Mouse (Mus musculus): ENCODE data around the gene Gdpgp1. TPM values are rescaled to one million over a fixed set of nuclear protein-coding genes. Genes with fewer than 3 reads are reported as not detected.

Gdpgp1 gene
- 1 to 10 TPM; 4.6 to 5.1 TPM for total RNA-seq (2021)

DNA sequence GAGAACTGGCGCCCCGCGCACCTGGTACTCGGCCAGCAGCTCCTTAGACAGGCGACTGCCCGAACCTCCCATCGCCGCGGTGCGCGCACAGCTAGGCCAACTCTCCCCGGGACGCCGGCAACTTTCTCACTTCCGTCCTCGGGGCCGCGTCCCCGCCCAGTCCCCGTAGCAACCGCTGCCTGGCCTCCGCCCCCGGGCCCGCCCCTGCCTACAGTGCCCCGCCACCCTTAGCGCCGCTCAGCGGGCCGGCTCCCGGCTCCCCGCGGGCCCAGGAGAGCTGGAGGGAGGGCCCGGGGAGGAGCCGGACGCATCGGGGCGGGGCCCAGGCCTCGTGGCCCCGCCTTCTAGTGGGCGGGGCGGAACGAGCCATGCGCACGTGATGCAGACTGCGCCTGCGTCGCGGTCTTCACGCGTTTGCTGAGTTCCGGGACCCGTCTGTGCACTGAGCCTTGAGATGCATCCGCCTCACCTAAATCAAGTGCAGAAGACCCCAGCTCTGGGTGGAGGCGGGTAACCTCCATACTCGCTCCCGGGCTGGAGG, at the start of gene Gdpgp1, which contains the start of gene Cib1:
Gdpgp1 (plus strand) TSS at position 377 of the 541 bp plus-strand sequence.
Cib1 (minus strand) TSS at position 325 of the 541 bp plus-strand sequence.
- intact Hi-C loops (cut with DNase I): no loop called here
- peak; percentile 93 for DNase-seq

DNA sequence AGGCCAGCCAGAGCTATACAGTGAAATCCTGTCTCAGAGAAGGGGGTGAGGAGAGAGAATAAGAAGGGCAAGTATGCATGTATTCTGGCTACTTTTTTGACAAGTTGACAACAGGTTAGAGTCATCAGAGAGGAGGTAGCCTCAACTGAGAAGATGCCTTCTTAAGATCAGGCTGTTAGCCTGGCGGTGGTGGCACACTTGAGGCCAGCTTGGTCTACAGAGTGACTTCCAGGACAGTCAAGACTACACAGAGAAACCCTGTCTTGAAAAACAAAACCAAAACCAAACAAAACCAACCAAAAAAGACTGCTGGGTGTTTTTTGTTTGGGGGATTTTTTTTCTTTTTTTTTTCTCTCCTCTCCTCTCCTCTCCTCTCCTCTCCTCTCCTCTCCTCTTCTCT, 49.2 kb upstream of the Gdpgp1 start:
- intact Hi-C loops (cut with DNase I): no loop called here
- DNase-seq: no peak

DNA sequence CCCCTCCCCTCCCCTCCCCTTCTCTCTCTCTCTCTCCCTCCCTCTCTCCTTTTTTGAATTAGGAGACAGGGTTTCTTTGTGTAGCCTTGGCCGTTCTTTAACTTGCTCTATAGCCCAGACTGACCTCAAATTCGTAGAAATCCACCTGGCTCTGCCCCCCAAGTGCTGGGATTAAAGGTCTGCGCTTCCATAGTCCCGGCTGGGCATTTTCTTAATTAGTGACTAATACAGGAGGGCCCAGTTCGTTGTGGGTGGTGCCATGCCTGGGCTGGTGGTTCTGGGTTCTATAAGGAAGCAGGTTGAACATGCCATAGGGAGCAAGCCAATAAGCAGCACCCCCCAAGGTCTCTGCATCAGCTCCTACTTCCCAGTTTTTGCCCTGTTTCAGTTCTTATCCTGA, 48.7 kb upstream of the Gdpgp1 start:
- intact Hi-C loops (cut with DNase I): no loop called here
- no peak for DNase-seq

DNA sequence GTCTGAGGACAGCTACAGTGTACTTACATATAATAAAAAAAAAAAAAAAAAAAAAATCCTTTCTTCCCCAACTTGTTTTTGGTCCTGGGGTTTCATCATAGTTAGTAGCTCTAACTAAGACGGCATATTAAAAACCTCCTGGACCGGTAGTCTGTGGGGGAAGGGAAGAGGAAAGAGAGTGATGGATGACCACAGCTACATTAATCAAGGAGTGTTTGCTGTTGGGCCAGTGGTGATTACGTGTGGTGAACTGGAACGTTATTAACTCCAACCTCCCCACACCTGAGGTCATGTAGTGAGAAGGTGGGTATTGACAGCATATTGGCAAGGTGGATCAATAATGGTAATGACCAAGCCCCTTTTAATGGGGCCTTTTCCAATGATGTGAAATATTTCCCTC, 48.1 kb upstream of the Gdpgp1 start:
- intact Hi-C loops (cut with DNase I): no loop called here

DNA sequence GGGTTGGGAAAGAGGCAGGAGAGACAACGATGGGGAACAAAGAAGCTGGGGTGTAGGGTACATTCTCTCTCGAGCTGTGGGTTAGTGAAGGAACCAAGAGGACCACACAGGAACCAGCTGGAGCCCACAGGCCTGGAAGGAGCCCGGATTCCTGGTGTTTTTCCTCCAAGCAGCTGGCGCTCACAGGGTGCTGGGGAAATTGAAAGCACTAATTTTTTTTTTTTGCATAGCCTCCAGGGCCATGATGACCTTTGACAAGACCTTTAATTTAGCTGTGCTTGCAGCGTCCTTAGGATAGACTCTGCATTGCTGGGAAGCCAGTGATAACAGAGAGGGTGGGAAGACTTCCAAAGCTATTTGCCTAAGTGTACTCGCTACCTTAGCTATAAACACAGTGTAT, 47.7 kb upstream of the Gdpgp1 start:
- no peak for DNase-seq
- intact Hi-C loops (cut with DNase I): no loop called here

More for the DNA sequence above, 48.1 kb upstream of the Gdpgp1 start:
- no peak for DNase-seq

DNA sequence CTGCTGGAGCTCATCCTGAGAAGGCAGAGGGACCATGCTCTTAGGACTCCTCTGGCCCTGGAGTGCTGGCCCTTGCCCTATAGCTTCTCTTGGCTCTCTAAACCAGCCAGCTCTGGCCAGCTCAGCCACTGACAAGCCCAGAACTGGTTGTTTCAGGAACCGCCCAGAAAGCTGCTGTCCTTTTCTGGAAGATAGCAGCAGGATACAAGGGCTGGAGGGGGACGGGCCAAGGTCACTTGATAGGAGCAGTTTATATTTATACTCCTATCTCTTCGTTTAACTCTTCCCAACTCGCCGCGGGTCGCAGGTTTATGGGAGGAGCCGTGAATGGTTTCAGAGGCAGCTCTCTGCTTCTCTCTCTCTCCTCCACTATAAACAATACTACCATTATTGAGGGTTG, 46.6 kb upstream of the Gdpgp1 start:
- DNase-seq: no peak

DNA sequence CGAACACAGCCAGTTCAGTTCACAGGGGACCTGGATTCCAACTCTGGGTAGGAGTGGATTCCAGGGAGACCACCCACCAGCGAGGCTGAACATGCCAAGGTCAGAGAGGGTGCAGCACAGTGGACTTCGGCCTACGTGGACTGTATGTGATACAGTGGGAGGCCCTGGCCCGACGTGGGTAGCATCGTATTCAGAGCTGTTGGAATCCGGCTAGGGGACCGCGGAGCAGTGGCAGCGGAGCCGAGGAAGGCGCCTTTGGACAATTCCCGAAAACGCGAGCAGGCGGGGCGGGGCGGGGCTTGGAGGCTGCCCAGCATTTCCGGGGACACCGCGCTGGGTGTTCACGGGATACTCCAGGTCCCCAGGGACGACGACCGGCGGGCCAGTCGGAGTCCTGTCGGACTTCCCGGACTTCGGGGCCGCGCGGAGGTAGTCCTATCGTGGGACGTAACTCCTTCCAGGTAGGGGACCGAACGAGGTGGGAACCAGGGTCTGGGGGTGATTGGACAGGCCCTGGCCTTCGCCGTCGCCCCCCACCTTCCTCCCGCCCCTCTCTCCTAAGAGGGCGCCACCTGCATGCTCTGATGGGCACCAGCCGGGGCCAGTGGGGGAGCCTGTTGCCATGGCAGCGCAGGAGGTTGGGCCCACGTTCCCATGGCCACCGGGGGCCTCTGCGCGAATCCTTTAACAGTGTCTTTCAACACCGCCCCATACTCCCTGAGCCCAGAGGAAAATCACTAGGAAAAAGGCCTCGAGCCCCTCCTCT, 46.0 kb upstream of the Gdpgp1 start, which contains the start of gene Sema4b:
Sema4b (plus strand) TSS at position 311 of the 766 bp plus-strand sequence.
- peak; percentile 95 for DNase-seq
- intact Hi-C loops (cut with DNase I): no loop called here

More for the DNA sequence above, 46.6 kb upstream of the Gdpgp1 start:
- intact Hi-C loops (cut with DNase I): no loop called here

DNA sequence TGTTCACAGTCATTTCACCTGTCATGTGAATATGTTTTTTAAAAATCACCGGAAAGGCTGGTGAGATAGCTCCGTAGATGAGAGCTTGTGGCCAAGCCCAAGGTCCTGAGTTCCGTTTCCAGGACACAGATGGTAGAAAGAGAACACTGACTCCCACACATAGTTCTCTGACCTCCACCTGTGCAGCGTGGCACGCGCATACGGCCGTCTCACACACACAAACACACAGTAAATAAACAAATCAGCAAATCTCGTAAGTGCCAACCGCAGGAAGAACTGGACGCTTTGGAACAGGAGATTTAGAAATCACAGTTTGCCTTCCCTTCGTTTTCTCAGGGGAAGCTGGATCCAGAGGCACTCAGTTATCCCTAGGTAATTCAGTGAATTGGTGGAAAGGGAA, 45.2 kb upstream of the Gdpgp1 start:
- intact Hi-C loops (cut with DNase I): no loop called here

DNA sequence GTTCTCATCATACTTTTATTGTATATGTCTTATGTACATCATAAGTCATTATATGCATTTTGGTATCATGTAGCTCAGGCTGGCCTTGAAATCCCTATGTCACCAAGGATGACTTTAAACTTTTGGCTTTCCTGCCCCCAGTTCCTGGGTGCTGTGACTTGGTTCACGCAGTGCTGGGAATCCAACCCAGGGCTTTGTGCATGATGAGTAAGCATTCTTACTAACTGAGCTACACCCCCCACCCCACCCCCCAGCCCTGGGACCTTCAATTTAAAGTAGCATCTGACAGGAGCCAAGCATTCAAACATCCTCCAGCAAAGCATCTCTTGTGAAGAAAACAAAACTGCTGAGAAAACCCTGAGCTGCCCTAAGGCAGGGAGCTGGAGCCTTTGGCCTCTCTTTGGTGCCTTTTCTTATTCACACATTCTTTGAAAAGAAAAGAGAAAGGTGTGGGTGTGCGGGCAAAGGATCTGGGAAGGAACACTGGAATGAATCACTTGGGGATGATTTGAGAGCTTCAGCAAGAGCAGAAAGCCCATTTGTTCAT, 44.0 kb upstream of the Gdpgp1 start:
- DNase-seq: no peak
- intact Hi-C loops (cut with DNase I): no loop called here

More for the DNA sequence above, 45.2 kb upstream of the Gdpgp1 start:
- DNase-seq: no peak

DNA sequence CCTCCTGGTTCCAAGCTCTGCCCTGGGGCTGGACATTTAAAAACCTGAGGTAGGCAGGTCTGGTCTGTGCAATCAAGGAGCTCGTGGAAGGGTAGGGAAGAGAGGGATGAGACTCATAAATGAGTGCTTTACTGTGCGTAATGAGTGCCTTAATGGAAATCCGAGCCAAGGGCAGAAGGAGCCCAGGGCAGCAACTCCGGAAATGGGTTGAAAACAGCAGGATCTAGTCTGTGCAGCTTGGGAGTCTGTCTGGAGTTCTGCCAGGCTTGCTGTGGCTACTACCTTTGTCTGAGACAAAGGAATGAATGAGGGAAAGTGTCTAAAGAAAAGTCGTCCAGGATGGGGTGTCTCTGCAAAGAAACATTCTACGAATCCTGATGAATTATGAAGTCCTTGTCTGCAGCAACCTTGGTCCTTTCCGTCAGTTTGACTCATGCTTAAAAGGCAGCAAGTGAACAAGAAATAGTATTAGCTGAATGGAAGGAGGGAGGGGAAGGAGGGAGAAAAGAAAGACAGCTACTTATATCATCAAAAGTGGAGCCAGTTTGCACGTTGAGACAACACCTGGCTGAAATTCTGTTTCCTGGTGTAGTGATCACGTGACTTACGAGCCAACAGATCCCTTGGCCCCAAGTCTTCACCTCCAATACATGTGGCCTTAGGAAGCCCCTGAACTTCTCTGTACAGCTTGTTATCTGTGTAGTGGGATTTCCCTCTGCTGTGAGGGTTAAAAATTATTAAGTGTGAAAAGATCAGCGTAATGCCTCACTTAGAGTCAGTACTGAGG, 43.3 kb upstream of the Gdpgp1 start:
- intact Hi-C loops (cut with DNase I): no loop called here
- DNase-seq: no peak

DNA sequence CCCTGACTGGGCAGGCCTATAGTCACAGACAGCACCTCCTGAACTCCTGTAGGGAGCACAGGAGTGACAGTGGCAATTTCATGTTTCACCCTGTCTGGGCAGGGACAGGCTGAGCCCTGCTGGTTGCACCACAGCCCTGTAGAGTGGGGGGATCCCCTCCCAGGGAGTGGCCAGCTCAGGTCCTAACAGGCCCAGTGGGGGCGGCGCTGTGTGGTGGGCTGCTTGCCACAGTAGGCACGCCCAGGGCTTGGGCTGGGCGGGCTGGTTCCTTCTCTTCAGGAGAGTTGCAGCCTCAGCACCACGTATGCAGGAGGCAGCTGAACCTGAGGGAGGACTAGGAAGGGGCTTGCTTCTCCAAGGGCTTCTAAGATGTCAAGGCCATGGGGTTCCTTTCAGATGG, 41.2 kb upstream of the Gdpgp1 start:
- intact Hi-C loops (cut with DNase I): loop anchor here (10.0 kb wide), 1 partner anchor 47 kb away; no protein-coding TSS in a partner anchor

DNA sequence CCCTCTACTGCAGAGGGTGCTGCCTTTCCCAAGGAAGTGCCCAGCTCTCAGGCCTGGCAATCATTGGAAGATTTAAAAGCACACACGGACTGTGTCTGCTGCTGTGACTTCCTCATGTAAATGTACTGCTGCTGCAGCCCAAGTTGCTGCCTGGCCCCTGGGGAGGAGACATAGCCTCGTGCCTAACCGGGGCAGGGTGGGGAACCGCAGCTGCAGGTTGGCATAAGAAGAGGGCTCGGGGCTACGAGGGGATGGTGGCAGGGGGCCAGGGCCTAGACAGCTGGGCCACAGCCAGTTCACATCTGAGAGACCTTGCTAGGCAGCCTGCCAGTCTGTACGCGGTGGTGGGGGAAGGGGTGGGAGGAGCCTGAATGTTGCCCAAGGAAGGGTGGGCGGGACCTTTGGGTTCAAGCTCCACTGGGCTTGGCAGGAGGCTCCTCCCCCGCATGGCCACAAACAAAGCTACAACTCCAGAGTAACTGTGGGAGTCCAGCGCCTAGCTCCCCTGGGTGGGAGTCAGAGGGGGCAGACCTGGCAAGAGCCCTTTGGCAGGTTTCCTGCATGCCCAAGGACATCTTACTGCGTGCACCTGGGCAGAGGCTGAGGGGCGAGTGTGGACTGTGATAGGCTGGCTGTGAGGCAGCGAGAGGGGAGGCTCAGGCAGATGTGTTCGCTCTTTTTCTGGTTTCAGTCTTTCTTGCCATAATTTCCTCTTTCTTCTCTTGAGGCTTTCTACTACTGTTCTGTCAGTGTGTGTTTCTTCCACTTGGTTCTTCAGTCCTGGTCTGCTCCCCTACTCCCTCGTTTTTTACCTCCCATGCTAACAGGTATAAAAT, 40.2 kb upstream of the Gdpgp1 start:
- peak; percentile 99 for DNase-seq

More for the DNA sequence above, 41.2 kb upstream of the Gdpgp1 start:
- peak; percentile 51 for DNase-seq

DNA sequence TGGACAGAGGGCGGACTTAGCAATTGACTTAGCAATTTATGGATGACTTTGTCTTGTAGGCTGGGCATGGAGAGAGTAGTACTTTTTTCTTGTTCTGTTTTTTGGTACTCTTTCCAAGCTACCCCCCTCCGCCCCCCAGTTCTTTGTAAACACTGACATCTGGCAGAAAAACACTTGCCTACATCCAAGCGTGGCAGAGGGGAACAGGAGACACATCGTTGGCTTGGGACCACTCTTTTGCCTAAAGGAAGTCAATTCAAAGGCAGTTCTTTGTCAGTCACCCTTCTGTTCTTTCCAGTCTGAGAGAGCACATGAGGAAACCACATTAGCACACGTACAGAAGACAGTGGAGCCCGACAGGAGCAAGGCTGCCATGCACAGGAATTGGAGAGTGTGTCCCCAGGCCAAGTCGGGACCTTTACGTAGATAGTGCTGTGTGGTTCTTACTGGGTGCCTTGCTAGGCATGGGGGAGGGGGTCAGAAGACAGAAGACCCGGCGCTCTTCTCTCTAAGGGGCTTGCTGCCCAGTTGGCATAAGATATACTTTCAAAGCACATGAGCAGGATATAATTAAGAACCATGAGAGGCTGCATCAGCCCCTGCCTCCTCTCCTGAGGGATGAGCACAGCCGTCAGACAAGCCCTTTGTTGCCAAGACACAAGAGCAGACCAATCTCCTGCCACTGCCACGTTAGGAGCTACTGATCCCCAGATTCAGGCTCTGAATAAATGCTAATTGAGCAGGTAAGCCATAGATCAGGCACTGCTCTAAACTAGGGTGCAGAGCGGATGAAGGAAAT, 38.5 kb upstream of the Gdpgp1 start:
- peak; percentile 53 for DNase-seq
- intact Hi-C loops (cut with DNase I): loop anchor here (10.0 kb wide), 1 partner anchor 49 kb away; no protein-coding TSS in a partner anchor

More for the DNA sequence above, 40.2 kb upstream of the Gdpgp1 start:
- intact Hi-C loops (cut with DNase I): loop anchor here (10.0 kb wide), 1 partner anchor 48 kb away; no protein-coding TSS in a partner anchor

DNA sequence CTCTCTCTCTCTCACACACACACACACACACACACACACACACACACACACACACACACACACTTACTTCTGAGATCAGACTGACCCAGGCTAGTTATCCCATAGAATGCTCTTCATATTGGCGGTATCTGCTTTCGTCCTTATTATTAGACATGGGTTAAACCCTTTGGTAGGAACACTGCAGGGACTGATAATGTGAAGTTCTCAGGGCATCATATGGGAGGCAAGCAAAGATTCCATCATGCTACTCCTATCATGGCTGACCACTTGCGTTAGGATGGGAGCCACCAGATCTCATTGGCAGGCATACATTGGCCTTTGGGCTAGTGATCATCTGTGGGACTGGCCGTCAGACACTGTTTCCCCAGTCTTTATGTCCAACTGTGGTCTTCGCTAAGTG, 37.5 kb upstream of the Gdpgp1 start:
- DNase-seq: no peak
- intact Hi-C loops (cut with DNase I): loop anchor here (10.0 kb wide), 1 partner anchor 50 kb away; no protein-coding TSS in a partner anchor

DNA sequence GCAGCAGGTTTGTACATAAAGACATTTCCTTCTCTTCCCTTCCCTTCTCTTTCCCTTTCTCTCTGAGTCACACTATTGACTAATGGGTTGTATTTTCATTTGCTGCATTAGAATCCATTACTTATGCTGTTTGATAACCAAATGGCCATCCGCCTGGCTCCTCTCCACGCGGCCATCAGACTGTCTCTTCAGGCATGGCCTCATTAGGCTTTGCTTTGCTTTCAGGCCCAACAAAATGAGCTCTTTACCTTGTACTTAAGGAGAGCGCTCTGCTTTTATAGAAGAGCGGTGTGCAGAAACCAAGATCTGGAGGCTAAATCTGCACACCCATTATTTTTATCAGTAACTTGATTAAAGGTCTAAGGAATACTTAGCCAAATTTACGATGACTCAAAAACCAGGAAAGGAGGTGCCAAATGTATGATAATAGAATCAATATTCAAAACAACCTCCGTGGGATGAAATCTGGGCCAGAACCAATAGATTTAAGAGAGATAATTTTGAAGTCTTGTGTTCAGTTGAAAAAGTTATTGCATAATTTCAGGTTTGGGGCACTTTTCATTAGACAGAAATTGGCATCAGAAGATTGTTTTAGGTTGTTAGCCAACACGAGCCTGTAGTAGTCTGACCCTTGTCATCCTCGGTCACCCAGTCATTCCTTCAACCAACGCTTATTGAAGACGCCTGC, 36.9 kb upstream of the Gdpgp1 start:
- DNase-seq: no peak
- intact Hi-C loops (cut with DNase I): loop anchor here (10.0 kb wide), 1 partner anchor 51 kb away; no protein-coding TSS in a partner anchor

DNA sequence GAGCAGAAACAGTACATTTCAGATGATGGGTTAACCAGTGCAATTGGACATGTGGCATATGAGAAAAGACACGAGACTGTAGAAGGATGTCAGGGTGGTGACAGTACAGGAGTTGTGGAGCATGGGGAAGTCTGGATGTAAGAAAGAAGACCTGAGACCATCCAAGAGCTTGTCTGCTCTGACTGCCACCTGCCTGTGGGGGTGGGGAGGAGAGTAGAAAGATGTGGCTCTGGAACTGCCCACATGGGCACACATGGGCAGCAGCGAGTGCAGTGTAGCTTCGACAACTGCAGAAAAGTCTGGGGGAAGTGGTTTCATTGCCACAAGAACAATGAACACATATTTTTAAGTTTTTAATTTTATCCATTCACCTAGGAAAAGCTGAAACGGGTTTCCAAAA, 35.3 kb upstream of the Gdpgp1 start:
- DNase-seq: peak; percentile 45
- intact Hi-C loops (cut with DNase I): loop anchor here (10.0 kb wide), 1 partner anchor 53 kb away; no protein-coding TSS in a partner anchor

DNA sequence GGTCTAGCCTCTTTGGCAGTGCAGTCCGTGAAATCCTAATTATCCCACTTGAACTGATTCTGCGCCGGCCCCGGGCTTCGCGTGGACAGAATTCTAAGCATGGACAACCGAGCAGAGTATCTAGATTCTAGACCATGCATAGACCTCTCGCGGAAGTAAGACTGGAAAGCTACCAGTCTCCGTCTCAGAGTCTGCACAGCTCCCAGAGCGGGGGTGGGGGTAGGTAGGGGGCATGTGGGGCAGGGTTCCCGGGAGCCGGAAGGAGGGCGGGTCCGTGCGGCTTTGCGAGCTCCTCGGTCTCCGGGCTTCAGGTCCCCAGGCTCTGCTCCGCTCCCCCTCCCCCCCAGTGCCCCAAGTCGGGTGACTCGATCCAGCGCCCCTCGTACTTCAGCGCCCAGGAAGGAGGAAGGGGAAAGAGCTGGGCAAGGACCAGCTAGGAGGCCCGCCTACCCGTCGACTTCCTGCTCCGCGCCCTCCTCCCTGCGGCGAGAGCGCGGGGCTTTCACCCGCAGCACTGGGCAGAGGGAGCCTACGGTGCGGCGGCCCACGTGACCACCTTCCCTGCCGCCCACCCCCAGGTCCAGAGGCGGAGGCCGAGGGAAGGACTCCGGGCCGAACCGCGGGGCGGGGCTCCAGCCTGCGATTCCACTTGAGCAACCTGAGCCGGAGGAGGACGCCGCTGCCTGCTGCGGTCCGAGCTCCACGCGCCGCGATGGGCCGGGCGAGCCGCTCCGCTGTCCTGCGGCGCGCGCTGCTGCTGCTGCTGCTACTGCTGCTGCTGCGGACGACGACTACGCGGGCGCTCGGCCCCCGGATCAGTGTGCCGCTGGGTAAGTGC, 34.5 kb upstream of the Gdpgp1 start:
- intact Hi-C loops (cut with DNase I): loop anchor here (10.0 kb wide), 1 partner anchor 53 kb away; no protein-coding TSS in a partner anchor
- DNase-seq: peak; percentile 86
